11 mouse cellular contexts compared by ENCODE assay signal in the genomic region with DNA sequence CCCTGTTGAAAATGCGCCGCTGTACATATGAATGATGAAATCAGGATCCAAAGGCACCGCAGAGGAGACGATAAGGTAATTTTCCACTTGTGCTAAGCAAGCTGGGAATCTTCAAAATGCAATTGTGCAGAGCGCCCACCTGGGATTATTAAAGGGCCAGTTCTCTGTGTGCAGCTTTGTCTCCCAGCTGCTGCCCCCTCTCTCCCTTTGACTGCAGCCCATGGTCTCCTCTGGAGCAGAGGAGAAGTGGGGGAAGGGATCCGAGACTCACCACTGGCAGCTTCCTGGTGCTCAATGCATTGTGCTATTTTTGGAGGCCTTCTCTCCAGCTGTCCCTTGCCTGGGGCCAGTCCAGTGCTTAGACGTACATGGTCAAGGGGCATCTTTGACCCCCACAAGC.
DNase-seq lines count a peak whose midpoint lies in the region; ATAC-seq and TF ChIP-seq lines count a peak whose summit lies in the region.
"Had no signal": no experiment of that assay in that cellular context is flagged by ENCODE, and none has a peak within 500 bp of the region (broad histone marks: within the 10 kb centered on the region; RNA-seq: fewer than 3 reads in every experiment).

No protein-coding gene starts in this region.

- no peak overlapping the region for H3K9ac ChIP-seq in embryonic facial prominence, embryonic 14.5 days (ENCODE audit: low read depth, low read length)
- H3K9ac ChIP-seq in midbrain, embryonic 16.5 days (ENCODE audit: low read depth, low read length), result no peak overlapping the region
- H3K9ac ChIP-seq: liver, embryonic 12.5 days had no signal

- whole genome bisulfite sequencing in kidney, adult 2 months, result 74% methylated on average over 7 of the region's 7 CpGs
- WGBS in embryonic facial prominence, embryonic 14.5 days, result 50% methylated on average over 7 of the region's 7 CpGs
- WGBS in midbrain, embryonic 16.5 days, result 26% methylated on average over 7 of the region's 7 CpGs

- no peaks in the 10 kb centered on the region for H3K9me3 ChIP-seq in embryonic facial prominence, embryonic 14.5 days (ENCODE audit: control insufficient read depth, low read length)
- no peaks in the 10 kb centered on the region for H3K9me3 ChIP-seq in midbrain, embryonic 16.5 days (replicated peaks; ENCODE audit: control insufficient read depth, low read length, poor library complexity, severe bottlenecking)
- H3K9me3 ChIP-seq: liver, embryonic 12.5 days had no signal

- H3K4me1 ChIP-seq in kidney, adult 2 months (ENCODE audit: control insufficient read depth, insufficient read depth, low read length), result no peaks in the 10 kb centered on the region
- no peaks in the 10 kb centered on the region; the same call in 1 of the 2 replicates for H3K4me1 ChIP-seq in embryonic facial prominence, embryonic 14.5 days (ENCODE audit: control insufficient read depth, insufficient read depth, low read length)
- H3K4me1 ChIP-seq in midbrain, embryonic 16.5 days (ENCODE audit: control insufficient read depth, insufficient read depth, low read length), result peaks cover 25% of the 10 kb centered on the region
- H3K4me1 ChIP-seq: liver, embryonic 12.5 days had no signal

- H3K4me2 ChIP-seq in embryonic facial prominence, embryonic 14.5 days (ENCODE audit: low read depth, low read length), result no peak overlapping the region
- no peak overlapping the region for H3K4me2 ChIP-seq in midbrain, embryonic 16.5 days (ENCODE audit: low read length)
- H3K4me2 ChIP-seq: liver, embryonic 12.5 days had no signal

- no peaks in the 10 kb centered on the region for H3K27me3 ChIP-seq in kidney, adult 2 months (replicated peaks; ENCODE audit: control insufficient read depth, insufficient read depth, low read length)
- no peaks in the 10 kb centered on the region for H3K27me3 ChIP-seq in embryonic facial prominence, embryonic 14.5 days (replicated peaks; ENCODE audit: control insufficient read depth, insufficient read depth, low read length)
- no peaks in the 10 kb centered on the region for H3K27me3 ChIP-seq in midbrain, embryonic 16.5 days (ENCODE audit: control insufficient read depth, insufficient read depth, low read depth, low read length)
- H3K27me3 ChIP-seq: liver, embryonic 12.5 days had no signal

- no peak for TF ChIP-seq POLR2A in kidney, adult 2 months (IDR thresholded peaks at IDR 0.05; ENCODE audit: low read depth, low read length)

- H3K4me3 ChIP-seq in kidney, adult 2 months (ENCODE audit: insufficient read depth, low read depth, low read length), result no peak overlapping the region
- no peak overlapping the region for H3K4me3 ChIP-seq in embryonic facial prominence, embryonic 14.5 days (ENCODE audit: low read depth, low read length)
- H3K4me3 ChIP-seq in midbrain, embryonic 16.5 days (ENCODE audit: low read depth, low read length), result no peak overlapping the region
- H3K4me3 ChIP-seq: liver, embryonic 12.5 days had no signal

- peak; percentile 43 for DNase-seq in kidney, postnatal 10 days
- DNase-seq in kidney, adult 2 months, result no peak
- DNase-seq in embryonic facial prominence, embryonic 14.5 days (ENCODE audit: low spot score), result peak; percentile 60
- peak; percentile 35 for DNase-seq in heart, postnatal 4 days
- DNase-seq in urinary bladder, postnatal 36 days (ENCODE audit: low spot score in 2 of 2), result no peak
- DNase-seq in cerebellum, adult 18-20 months, result no peak
- DNase-seq: cerebellum, adult 9-11 months had no signal

- no peaks in the 10 kb centered on the region for H3K36me3 ChIP-seq in kidney, adult 2 months (ENCODE audit: control insufficient read depth, insufficient read depth, low read length)
- H3K36me3 ChIP-seq in embryonic facial prominence, embryonic 14.5 days (ENCODE audit: control insufficient read depth, insufficient read depth, low read length), result no peaks in the 10 kb centered on the region
- no peaks in the 10 kb centered on the region for H3K36me3 ChIP-seq in midbrain, embryonic 16.5 days (ENCODE audit: control insufficient read depth, insufficient read depth, low read length)
- H3K36me3 ChIP-seq: liver, embryonic 12.5 days had no signal

- peak; percentile 62; the same call in 1 of the 2 replicates for ATAC-seq in embryonic facial prominence, embryonic 14.5 days (ENCODE audit: low read depth)
- peak; percentile 12; the same call in 1 of the 2 replicates for ATAC-seq in midbrain, embryonic 16.5 days
- ATAC-seq in erythroblast, adult 5-6 weeks (replicated peaks; ENCODE audit: low FRiP score, poor library complexity, severe bottlenecking), result no peak
- ATAC-seq: activated CD4-positive, CD25-positive, alpha-beta regulatory T cell, adult 4 months; liver, embryonic 12.5 days had no signal

- no peak overlapping the region for H3K27ac ChIP-seq in kidney, adult 2 months (ENCODE audit: insufficient read depth, low read depth, low read length)
- no peak overlapping the region for H3K27ac ChIP-seq in embryonic facial prominence, embryonic 14.5 days (replicated peaks; ENCODE audit: low read depth, low read length)
- H3K27ac ChIP-seq in midbrain, embryonic 16.5 days (ENCODE audit: low read length), result peak overlapping the region; percentile 73
- H3K27ac ChIP-seq: liver, embryonic 12.5 days had no signal

- no peak for TF ChIP-seq CTCF in kidney, adult 2 months (conservative IDR thresholded peaks at IDR 0.05; ENCODE audit: insufficient read depth, insufficient read length, low read depth, low read length)

Comparison
In these comparisons a context has a peak if more than half of its experiments do, and no peak if none do; other contexts are left out.
1. DNase-seq: peak in kidney, postnatal 10 days (single experiment), embryonic facial prominence, embryonic 14.5 days (single experiment) and heart, postnatal 4 days (single experiment); none in kidney, adult 2 months (single experiment), urinary bladder, postnatal 36 days (0 of 2) and cerebellum, adult 18-20 months (0 of 2).